Mouse (Mus musculus): Measurements from ENCODE around the gene Msi1. TPM values are rescaled to one million over a fixed set of nuclear protein-coding genes. Genes with fewer than 3 reads are reported as not detected.
"Not testable (repeated sequence)": the region's sequence is repeated elsewhere in the genome, so short reads cannot be mapped to it uniquely, and the experiment has no call there.

The Msi1 gene
- polyA plus RNA-seq, 1 experiment from 2014 or later, result 136 TPM

DNA sequence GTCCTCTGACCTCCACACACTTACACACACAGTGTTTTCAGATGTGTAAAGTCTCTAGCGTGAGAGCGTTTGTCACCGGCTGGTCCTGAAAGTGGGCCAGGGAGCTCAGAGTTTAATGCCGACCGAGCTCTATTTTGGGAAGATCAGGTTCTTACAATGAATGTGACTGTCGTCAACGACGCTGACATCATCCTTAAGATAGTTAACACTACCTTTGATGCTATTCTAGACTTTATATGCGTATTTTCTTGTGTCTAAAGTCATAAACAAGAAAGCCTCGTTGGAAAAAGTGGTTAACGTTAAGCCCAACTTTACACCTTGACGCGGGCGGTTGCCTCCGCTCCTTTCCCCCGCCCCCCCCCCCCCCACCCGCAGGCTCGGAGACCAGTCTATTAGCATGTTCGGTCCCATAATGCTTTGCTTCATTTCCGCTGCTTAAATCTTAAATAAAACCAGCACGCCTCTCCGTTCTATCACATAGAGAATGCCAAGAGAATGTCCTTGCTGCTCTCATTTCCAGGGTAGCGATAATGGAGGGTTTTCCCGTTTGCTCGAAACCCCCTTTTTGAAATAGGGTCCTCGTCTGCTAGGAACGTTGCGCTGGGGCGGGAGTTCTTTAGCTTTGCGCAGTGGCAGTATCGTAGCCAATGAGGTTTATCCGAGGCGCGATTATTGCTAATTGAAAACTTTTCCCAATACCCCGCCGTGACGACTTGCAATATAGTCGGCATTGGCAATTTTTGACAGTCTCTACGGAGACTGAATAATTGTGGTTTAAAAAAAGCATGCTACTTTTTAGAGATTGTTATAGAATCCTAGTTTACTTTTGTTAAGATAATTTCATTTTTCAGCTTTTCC, 59.7 kb downstream of the Msi1 start:
- Histone ChIP-seq H3K27me3 (ENCODE audit: control insufficient read depth, insufficient read depth, low read length) (no peaks in the 10 kb centered on the region), H3K9ac (ENCODE audit: low read depth, low read length) (peak overlapping the region; percentile 78), H3K36me3 (ENCODE audit: control insufficient read depth, insufficient read depth, low read length) (no peaks in the 10 kb centered on the region), H3K4me2 (replicated peaks; ENCODE audit: low read depth, low read length) (peak overlapping the region; percentile 54), H3K9me3 (ENCODE audit: control insufficient read depth, low read length) (no peaks in the 10 kb centered on the region), H3K4me1 (replicated peaks; ENCODE audit: control insufficient read depth, insufficient read depth, low read length) (peaks cover 6% of the 10 kb centered on the region; the same call in 1 of the 2 replicates), H3K4me3 (ENCODE audit: low read depth, low read length) (peak overlapping the region; percentile 26), H3K27ac (ENCODE audit: low read depth, low read length) (peak overlapping the region; percentile 100)
- ATAC-seq (ENCODE audit: low FRiP score) (peak; percentile 81), DNase-seq (ENCODE audit: low spot score) (peak; percentile 86)
- under 1% methylated on average over 37 of the region's 39 CpGs for WGBS

DNA sequence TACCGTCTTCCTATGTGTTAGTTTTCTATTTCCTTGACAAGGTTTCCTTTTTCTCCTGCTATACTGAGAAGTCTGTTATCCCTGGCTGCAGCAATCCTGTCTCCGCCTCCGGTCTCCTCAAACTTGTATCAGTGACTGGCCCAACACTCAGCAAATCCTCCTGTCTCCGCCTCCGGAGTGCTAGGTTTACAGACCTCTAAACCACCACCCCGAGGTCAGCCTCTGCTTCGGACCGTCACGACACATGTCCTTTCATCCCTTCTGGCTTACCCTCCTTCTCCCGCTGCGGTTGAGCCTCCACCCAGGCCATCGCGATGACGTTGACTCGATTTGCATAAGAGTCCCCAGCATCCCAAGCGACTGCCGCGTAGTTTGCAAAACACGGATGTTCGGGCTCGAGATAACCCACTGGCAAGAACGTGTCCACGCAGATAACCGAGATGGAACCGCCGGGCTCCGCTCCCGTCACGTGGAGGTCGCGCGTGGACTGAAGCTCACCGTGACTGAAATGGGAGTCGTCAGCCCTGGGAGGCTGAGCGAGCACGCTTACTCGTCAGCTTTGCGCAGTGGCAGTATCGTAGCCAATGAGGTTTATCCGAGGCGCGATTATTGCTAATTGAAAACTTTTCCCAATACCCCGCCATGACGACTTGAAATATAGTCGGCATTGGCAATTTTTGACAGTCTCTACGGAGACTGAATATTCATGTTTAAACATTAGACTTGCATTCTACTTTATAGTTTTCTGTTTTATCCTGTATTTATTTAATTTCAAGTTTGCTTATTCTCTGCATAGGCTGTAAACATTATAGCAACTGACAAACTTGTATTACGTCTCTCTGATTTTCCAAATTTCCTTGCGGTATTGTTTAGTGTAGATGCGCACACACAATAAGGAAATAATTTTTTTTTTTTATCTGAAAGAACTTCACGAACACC, 60.6 kb downstream of the Msi1 start:
- WGBS, result under 1% methylated on average over 50 of the region's 50 CpGs
- Histone ChIP-seq H3K9ac (ENCODE audit: low read depth, low read length) (peak overlapping the region; percentile 86), H3K27ac (ENCODE audit: low read depth, low read length) (peak overlapping the region; percentile 100), H3K4me1 (replicated peaks; ENCODE audit: control insufficient read depth, insufficient read depth, low read length) (peaks cover 6% of the 10 kb centered on the region; the same call in 1 of the 2 replicates), H3K4me2 (replicated peaks; ENCODE audit: low read depth, low read length) (peak overlapping the region; percentile 54), H3K4me3 (ENCODE audit: low read depth, low read length) (peak overlapping the region; percentile 26), H3K27me3 (ENCODE audit: control insufficient read depth, insufficient read depth, low read length) (no peaks in the 10 kb centered on the region), H3K36me3 (ENCODE audit: control insufficient read depth, insufficient read depth, low read length) (no peaks in the 10 kb centered on the region), H3K9me3 (ENCODE audit: control insufficient read depth, low read length) (no peaks in the 10 kb centered on the region)
- ATAC-seq (ENCODE audit: low FRiP score), result peak; percentile 83
- peak; percentile 88 for DNase-seq (ENCODE audit: low spot score)

DNA sequence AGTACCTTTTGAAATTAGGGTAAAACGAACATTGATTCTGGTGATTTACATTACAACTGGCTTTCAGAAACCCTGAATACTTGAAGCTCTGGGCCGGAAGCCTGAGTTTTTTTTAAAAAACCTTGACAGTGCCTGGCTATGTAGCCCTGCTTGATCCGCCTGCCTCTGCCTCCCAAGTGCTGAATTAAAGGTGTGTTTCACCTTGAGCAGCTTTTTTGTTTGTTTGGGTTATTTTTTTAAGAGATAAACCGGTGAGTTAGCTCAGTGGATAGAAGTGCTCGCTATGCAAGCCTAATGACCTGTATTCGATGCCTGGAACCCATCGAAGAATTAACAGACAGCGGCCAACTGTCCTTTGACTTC, 61.2 kb downstream of the Msi1 start:
- no peak overlapping the region for H3K4me3 ChIP-seq (ENCODE audit: low read depth, low read length)
- no peak overlapping the region for H3K9ac ChIP-seq (ENCODE audit: low read depth, low read length)
- DNase-seq (ENCODE audit: low spot score), result no peak
- H3K27ac ChIP-seq (ENCODE audit: low read depth, low read length), result 0 out of 2 replicates have a peak overlapping the region, but pooled peaks have one; percentile 18
- no peak overlapping the region for H3K4me2 ChIP-seq (replicated peaks; ENCODE audit: low read depth, low read length)
- peaks cover 6% of the 10 kb centered on the region; the same call in 1 of the 2 replicates for H3K4me1 ChIP-seq (replicated peaks; ENCODE audit: control insufficient read depth, insufficient read depth, low read length)
- no peaks in the 10 kb centered on the region for H3K9me3 ChIP-seq (ENCODE audit: control insufficient read depth, low read length)
- no peak for ATAC-seq (ENCODE audit: low FRiP score)
- 11% methylated on average over 8 of the region's 8 CpGs for WGBS
- H3K27me3 ChIP-seq (ENCODE audit: control insufficient read depth, insufficient read depth, low read length), result no peaks in the 10 kb centered on the region
- no peaks in the 10 kb centered on the region for H3K36me3 ChIP-seq (ENCODE audit: control insufficient read depth, insufficient read depth, low read length)

DNA sequence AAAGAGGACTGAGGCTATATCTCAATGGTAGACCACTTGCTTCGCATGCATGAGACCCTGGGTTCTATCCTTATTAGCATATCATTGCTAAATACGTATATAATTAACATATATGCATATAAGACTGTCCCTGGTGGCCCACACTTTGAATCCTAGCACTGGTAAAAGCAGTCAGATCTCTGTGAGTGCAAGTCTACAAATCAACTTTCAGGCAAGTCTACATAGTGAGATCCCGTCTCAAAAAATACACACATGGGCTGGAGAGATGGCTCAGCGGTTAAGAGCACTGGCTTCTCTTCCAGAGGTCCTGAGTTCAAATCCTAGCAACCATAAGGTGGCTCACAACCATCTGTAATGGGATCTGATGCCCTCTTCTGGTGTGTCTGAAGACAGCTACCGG, 61.7 kb downstream of the Msi1 start:
- no peak for ATAC-seq (ENCODE audit: low FRiP score)
- 36% methylated on average over 5 of the region's 5 CpGs for whole genome bisulfite sequencing
- Histone ChIP-seq H3K9ac (ENCODE audit: low read depth, low read length) (no peak overlapping the region), H3K27me3 (ENCODE audit: control insufficient read depth, insufficient read depth, low read length) (no peaks in the 10 kb centered on the region), H3K9me3 (ENCODE audit: control insufficient read depth, low read length) (no peaks in the 10 kb centered on the region), H3K27ac (ENCODE audit: low read depth, low read length) (no peak overlapping the region), H3K4me1 (replicated peaks; ENCODE audit: control insufficient read depth, insufficient read depth, low read length) (peaks cover 6% of the 10 kb centered on the region; the same call in 1 of the 2 replicates), H3K4me3 (ENCODE audit: low read depth, low read length) (no peak overlapping the region), H3K36me3 (ENCODE audit: control insufficient read depth, insufficient read depth, low read length) (no peaks in the 10 kb centered on the region), H3K4me2 (replicated peaks; ENCODE audit: low read depth, low read length) (no peak overlapping the region)
- DNase-seq (ENCODE audit: low spot score), result no peak

DNA sequence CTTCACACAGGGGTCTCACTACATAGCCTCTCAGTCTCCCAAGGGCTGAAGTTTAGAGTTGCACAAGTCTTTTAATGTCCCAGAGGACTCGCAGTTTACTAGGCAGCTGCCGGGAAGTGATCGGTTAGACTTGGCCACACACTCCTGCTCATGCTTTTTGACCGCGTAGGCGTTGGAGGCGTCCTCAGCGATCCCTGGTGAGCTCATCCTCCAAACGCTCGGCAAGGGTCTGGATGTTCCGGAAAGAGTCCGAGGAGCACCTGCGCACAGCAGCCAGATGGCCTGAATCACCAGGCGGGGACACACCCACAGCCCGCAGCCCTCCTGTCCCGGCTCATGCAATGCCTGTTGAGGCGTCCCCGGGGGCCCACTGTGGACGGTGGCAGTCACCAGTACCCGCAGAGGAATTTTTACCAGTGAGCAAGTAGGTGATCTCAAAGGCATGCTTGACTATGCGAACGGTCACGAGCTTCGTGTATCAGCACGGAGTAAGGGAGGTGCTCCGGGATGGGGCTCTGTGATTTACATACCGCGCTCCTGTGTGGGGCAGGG, 62.4 kb downstream of the Msi1 start:
- Histone ChIP-seq H3K4me2 (replicated peaks; ENCODE audit: low read depth, low read length) (peak overlapping the region; percentile 32), H3K27ac (ENCODE audit: low read depth, low read length) (no peak overlapping the region), H3K36me3 (ENCODE audit: control insufficient read depth, insufficient read depth, low read length) (no peaks in the 10 kb centered on the region), H3K27me3 (ENCODE audit: control insufficient read depth, insufficient read depth, low read length) (no peaks in the 10 kb centered on the region), H3K4me1 (replicated peaks; ENCODE audit: control insufficient read depth, insufficient read depth, low read length) (peaks cover 6% of the 10 kb centered on the region; the same call in 1 of the 2 replicates), H3K9ac (ENCODE audit: low read depth, low read length) (peak overlapping the region; percentile 45), H3K9me3 (ENCODE audit: control insufficient read depth, low read length) (no peaks in the 10 kb centered on the region), H3K4me3 (ENCODE audit: low read depth, low read length) (no peak overlapping the region; the same call in 1 of the 2 replicates)
- ATAC-seq (ENCODE audit: low FRiP score) (no peak), DNase-seq (ENCODE audit: low spot score) (peak; percentile 45)
- 7% methylated on average over 28 of the region's 28 CpGs for WGBS

DNA sequence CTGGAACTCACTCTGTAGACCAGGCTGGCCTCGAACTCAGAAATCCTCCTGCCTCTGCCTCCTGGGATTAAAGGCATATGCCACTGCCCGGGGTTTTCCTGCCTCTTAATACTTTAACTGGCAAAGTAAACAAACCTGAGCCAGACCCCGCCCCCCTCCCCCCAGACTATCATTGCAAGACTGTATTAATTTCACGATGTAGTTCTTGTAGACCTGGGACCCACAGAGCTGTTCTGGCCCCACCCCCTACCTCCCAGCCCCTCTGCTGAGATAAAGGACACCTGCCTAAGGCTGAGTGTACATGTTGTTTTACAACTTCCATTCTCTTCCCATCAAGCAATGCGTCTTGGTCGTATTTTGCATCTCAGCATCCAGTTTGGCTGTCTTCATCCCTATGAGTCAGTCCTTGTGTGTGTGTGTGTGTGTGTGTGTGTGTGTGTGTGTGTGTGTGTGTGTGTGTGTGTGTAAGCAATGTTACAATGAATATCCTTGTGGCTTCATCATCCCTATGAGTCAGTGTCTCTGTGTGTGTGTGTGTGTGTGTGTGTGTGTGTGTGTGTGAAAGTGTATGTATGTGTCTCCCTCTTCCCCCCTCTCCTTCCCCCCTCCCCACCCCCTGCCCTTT, 63.4 kb downstream of the Msi1 start:
- Histone ChIP-seq H3K9ac (ENCODE audit: low read depth, low read length) (no peak overlapping the region), H3K4me3 (ENCODE audit: low read depth, low read length) (no peak overlapping the region), H3K4me2 (replicated peaks; ENCODE audit: low read depth, low read length) (no peak overlapping the region), H3K27me3 (ENCODE audit: control insufficient read depth, insufficient read depth, low read length) (no peaks in the 10 kb centered on the region), H3K36me3 (ENCODE audit: control insufficient read depth, insufficient read depth, low read length) (no peaks in the 10 kb centered on the region), H3K27ac (ENCODE audit: low read depth, low read length) (no peak overlapping the region), H3K4me1 (replicated peaks; ENCODE audit: control insufficient read depth, insufficient read depth, low read length) (peaks cover 6% of the 10 kb centered on the region; the same call in 1 of the 2 replicates), H3K9me3 (ENCODE audit: control insufficient read depth, low read length) (no peaks in the 10 kb centered on the region)
- ATAC-seq (ENCODE audit: low FRiP score) (no peak), DNase-seq (ENCODE audit: low spot score) (no peak)
- 82% methylated on average over 6 of the region's 6 CpGs for WGBS

DNA sequence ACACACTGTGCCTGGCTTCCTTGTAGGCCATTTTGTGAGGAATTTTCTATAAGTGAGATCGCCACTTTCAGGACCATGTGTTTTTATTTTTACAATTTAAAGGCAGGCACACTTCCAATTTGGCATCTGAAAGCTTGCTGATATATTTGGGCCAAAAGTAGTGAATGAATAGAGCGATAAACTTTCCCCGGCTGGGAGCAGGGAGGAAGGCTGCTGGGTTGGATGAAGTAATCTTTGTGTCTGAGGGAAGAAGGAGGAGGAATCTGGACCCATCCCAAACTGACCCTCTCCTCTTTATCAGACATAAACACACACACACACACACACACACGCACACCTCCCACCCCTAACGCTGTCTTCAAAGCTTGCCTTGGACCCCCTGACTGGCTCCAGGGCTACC, 64.0 kb downstream of the Msi1 start:
- no peak overlapping the region for H3K4me3 ChIP-seq (ENCODE audit: low read depth, low read length)
- H3K9ac ChIP-seq (ENCODE audit: low read depth, low read length), result no peak overlapping the region
- no peaks in the 10 kb centered on the region for H3K9me3 ChIP-seq (ENCODE audit: control insufficient read depth, low read length)
- no peaks in the 10 kb centered on the region for H3K36me3 ChIP-seq (ENCODE audit: control insufficient read depth, insufficient read depth, low read length)
- no peak for DNase-seq (ENCODE audit: low spot score)
- no peak overlapping the region for H3K27ac ChIP-seq (ENCODE audit: low read depth, low read length)
- H3K4me1 ChIP-seq (replicated peaks; ENCODE audit: control insufficient read depth, insufficient read depth, low read length), result peaks cover 6% of the 10 kb centered on the region; the same call in 1 of the 2 replicates
- WGBS, result 74% methylated on average over 5 of the region's 5 CpGs
- no peaks in the 10 kb centered on the region for H3K27me3 ChIP-seq (ENCODE audit: control insufficient read depth, insufficient read depth, low read length)
- no peak for ATAC-seq (ENCODE audit: low FRiP score)
- H3K4me2 ChIP-seq (replicated peaks; ENCODE audit: low read depth, low read length), result no peak overlapping the region

DNA sequence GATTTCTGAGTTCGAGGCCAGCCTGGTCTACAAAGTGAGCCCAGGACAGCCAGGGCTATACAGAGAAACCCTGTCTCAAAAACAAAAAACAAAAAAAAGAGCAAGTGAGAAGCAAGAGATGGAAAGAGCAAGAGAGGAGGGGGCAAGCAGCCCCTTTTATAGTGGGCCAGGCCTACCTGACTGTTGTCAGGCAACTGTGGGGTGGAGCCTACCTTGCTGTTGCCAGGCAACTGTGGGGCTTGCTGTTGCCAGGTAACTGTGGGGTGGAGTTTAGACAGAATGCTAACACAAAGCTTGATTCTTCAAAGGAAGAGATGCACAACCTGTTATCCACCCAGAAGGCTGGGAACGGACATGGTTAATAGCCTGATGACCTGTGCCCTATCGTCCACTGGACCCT, 66.2 kb downstream of the Msi1 start:
- WGBS, result 68% methylated on average over 3 of the region's 3 CpGs
- H3K4me3 ChIP-seq (ENCODE audit: low read depth, low read length); H3K9ac ChIP-seq (ENCODE audit: low read depth, low read length); ATAC-seq (ENCODE audit: low FRiP score); H3K4me2 ChIP-seq (replicated peaks; ENCODE audit: low read depth, low read length); H3K27ac ChIP-seq (ENCODE audit: low read depth, low read length); DNase-seq (ENCODE audit: low spot score); H3K27me3 ChIP-seq (ENCODE audit: control insufficient read depth, insufficient read depth, low read length); H3K36me3 ChIP-seq (ENCODE audit: control insufficient read depth, insufficient read depth, low read length); H3K4me1 ChIP-seq (replicated peaks; ENCODE audit: control insufficient read depth, insufficient read depth, low read length); H3K9me3 ChIP-seq (ENCODE audit: control insufficient read depth, low read length): not testable (repeated sequence)

Measured in hindbrain, embryonic 11.5 days (tissue).